Mouse (Mus musculus) embryonic facial prominence, embryonic 14.5 days (tissue): ENCODE data around the gene Eef1b2. TPM values are rescaled to one million over a fixed set of nuclear protein-coding genes. Genes with fewer than 3 reads are reported as not detected.
"Not testable (repeated sequence)": the region's sequence is repeated elsewhere in the genome, so short reads cannot be mapped to it uniquely, and the experiment has no call there.

Source experiments
- ATAC-seq: fragments of 200-750 bp; cut with Nextera tagmentation; 2 replicates; pipeline ENCODE4 v1.8.0; 2017; ENCODE audit warnings: low read depth, moderate number of reproducible peaks, moderate TSS enrichment
- DNase-seq: peaks from one replicate; pipeline ENCODE4 v3.0.0-alpha.2; 2015; ENCODE audit warnings: low spot score
- H3K27ac ChIP-seq: fragments of 300-500 bp; sonication (generic); replicated peaks from 2 replicates; pipeline ENCODE4 v1.5.1; 2014; ENCODE audit warnings: low read depth, mild to moderate bottlenecking, low read length, moderate library complexity
- H3K27me3 ChIP-seq: fragments of 300-500 bp; sonication (generic); replicated peaks from 2 replicates; pipeline ENCODE4 v1.6.1; 2014; ENCODE audit warnings: low read length; ENCODE audit not compliant: control insufficient read depth, insufficient read depth
- H3K36me3 ChIP-seq: fragments of 300-500 bp; sonication (generic); 2 replicates; pipeline ENCODE4 v1.6.1; 2014; ENCODE audit warnings: low read length, mixed read lengths; ENCODE audit not compliant: control insufficient read depth, insufficient read depth
- H3K4me1 ChIP-seq: fragments of 300-500 bp; sonication (generic); 2 replicates; pipeline ENCODE4 v1.6.1; 2014; ENCODE audit warnings: antibody characterized with exemption, low read length; ENCODE audit not compliant: control insufficient read depth, insufficient read depth
- H3K4me2 ChIP-seq: fragments of 300-500 bp; sonication (generic); 2 replicates; pipeline ENCODE4 v1.6.1; 2014; ENCODE audit warnings: low read depth, mild to moderate bottlenecking, low read length, moderate library complexity, mixed read lengths
- H3K4me3 ChIP-seq: fragments of 300-500 bp; sonication (generic); 2 replicates; pipeline ENCODE4 v1.5.1; 2014; ENCODE audit warnings: low read depth, mild to moderate bottlenecking, low read length
- H3K9ac ChIP-seq: fragments of 300-500 bp; sonication (generic); 2 replicates; pipeline ENCODE4 v1.6.1; 2014; ENCODE audit warnings: low read depth, mild to moderate bottlenecking, low read length, moderate library complexity, mixed read lengths
- H3K9me3 ChIP-seq: fragments of 300-500 bp; sonication (generic); 2 replicates; pipeline ENCODE4 v1.6.1; 2016; ENCODE audit warnings: low read length; ENCODE audit not compliant: control insufficient read depth
- WGBS: fragments of 180-500 bp; shearing (Covaris S2); extraction: QIAGEN DNeasy Blood & Tissue Kit; methylation state at CpG from one replicate; pipeline ENCODE4 v1.1.7; 2014; 5-methylcytosine and 5-hydroxymethylcytosine counted together
- polyA plus RNA-seq: library from polyadenylated mRNA; unstranded; fragments of >200 nt; fragmentation: Nextera tagmentation; extraction: Ambion mirVana; gene quantifications from 2 replicates; pipeline ENCODE4 v1.2.1, GENCODE M21; 2014

Eef1b2 gene
- polyA plus RNA-seq = 733 and 744 TPM in 2 replicates

DNA sequence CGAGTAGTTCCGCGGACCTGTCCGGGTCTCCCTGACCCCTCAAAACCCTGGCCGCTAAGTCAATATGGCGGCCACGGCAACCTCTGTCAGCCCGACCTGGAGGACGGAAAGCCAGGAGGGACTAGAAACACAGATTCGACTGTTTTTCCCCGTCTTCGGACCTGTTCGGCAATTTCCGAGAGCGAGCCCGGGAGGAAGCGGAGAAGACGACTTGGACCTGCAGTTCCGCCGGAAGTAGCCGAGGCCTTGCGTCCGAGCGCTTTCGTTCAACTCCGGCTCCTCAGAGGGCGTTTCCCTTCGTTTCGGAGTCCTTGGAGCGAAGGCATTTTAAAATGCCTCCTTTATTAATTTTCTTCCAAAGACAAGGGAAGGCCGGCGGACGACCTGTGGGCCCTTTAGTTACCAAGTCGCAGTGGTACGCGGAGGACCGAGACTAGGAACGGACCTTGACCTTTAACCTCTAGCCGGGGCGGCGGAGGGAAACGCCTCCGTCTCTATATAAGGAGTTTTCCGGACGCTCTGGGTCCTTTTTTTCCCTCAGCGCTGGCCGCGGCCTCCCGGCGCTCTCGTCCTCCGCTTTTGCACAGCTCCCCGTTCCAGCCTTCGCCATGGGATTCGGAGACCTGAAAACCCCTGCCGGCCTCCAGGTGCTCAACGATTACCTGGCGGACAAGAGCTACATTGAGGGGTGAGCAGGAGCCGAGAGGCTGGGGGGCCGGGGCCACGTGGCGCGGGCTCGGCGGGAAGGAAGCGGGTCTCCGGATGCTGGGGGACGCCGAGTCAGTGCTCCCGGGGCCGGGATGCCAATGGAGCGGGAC, at the start of gene Eef1b2, which contains the start of gene Ndufs1:
Eef1b2 (plus strand) TSS at position 222 of the 818 bp plus-strand sequence.
Ndufs1 (minus strand) TSS at position 230 of the 818 bp plus-strand sequence.
- Histone ChIP-seq H3K4me3 (peak within 1 kb of the TSS; percentile 98), H3K36me3 (peaks cover 37% of the 10 kb centered on the region), H3K4me2 (peak within 1 kb of the TSS; percentile 90), H3K9me3 (no peaks in the 10 kb centered on the region), H3K9ac (peak within 1 kb of the TSS; percentile 96), H3K27me3 (no peaks in the 10 kb centered on the region), H3K27ac (peak within 1 kb of the TSS; percentile 92), H3K4me1 (peaks cover 15% of the 10 kb centered on the region; the same call in 1 of the 2 replicates)
- ATAC-seq (peak; percentile 92), DNase-seq (peak; percentile 99)
- WGBS = 0% methylated on average over 63 of the region's 72 CpGs

DNA sequence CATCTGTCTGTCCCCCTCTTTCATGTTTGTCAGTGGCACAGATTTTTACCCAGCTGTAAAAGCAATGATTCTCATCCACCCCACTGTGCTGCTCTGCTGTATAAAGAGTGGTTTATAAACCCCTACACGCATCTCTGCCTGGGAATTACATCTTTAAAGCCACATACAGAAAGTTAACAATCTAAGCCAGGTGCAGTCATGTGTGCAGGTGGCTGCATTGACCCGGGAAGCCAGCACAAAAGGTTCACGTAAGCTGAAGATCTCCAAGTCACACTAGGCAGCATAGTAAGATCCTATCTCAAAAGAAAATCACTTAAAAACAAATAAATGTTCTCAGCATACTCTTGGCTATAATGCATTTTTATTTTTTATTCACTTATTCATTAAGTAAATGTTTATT, 47.4 kb upstream of the Eef1b2 start:
- H3K9ac ChIP-seq = 0 out of 2 replicates have a peak overlapping the region, but pooled peaks have one; percentile 22
- H3K36me3 ChIP-seq = peaks cover 15% of the 10 kb centered on the region; the same call in 1 of the 2 replicates
- 0 out of 2 replicates have a peak, but pooled peaks cover 2% of the 10 kb centered on the region for H3K4me1 ChIP-seq
- H3K27me3 ChIP-seq = no peaks in the 10 kb centered on the region
- no peak for DNase-seq
- WGBS = 53% methylated on average over 3 of the region's 3 CpGs
- no peak overlapping the region for H3K27ac ChIP-seq
- no peak for ATAC-seq
- peak overlapping the region; percentile 52 for H3K4me2 ChIP-seq
- peaks cover 3% of the 10 kb centered on the region; the same call in 1 of the 2 replicates for H3K9me3 ChIP-seq
- H3K4me3 ChIP-seq = peak overlapping the region; percentile 19; the same call in 1 of the 2 replicates

DNA sequence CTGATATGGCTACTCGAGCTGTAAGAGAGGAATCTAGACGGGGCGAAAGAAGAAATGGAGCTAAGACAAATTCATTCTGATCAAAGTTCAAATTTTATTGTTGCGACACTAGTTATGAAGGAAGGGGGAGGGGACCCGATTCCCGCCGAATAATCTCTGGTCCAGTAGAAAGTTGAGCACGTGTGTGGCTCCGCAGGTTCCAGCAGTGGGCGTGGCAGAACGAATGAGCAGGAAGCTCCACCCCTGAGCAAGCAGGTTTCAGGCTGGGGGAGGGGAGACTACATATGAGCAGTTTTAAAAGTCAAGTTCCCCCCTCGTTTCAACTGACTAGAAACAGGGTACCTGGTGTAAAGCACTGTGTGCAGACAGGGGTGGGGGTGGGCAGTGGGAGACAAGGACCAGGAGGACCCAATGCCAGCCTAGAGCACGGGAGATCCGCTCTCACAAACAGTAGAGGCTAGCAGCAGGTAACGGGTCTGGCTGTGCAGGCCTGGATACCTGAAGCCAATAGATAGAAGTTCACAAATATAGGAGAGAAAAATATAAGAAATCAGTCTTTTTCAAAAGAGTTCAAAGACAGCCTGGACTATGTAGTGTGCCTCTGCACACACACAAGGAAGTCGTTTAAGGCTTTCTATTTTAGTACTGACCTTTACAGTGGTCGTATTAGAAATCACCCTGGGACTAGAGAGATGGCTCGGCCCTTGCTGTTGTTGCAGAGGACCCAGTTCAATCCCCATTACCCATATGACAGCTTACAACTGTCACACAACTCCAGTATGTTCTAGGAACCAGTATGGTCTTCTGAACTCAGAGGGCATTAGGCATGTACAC, 46.6 kb upstream of the Eef1b2 start:
- Histone ChIP-seq H3K4me2 (peak overlapping the region; percentile 52), H3K9me3 (peaks cover 3% of the 10 kb centered on the region; the same call in 1 of the 2 replicates), H3K36me3 (peaks cover 14% of the 10 kb centered on the region; the same call in 1 of the 2 replicates), H3K4me3 (peak overlapping the region; percentile 19), H3K9ac (0 out of 2 replicates have a peak overlapping the region, but pooled peaks have one; percentile 19), H3K27me3 (no peaks in the 10 kb centered on the region), H3K4me1 (0 out of 2 replicates have a peak, but pooled peaks cover 2% of the 10 kb centered on the region), H3K27ac (no peak overlapping the region)
- DNase-seq (peak; percentile 6), ATAC-seq (peak; percentile 78)
- WGBS = 21% methylated on average over 18 of the region's 18 CpGs

DNA sequence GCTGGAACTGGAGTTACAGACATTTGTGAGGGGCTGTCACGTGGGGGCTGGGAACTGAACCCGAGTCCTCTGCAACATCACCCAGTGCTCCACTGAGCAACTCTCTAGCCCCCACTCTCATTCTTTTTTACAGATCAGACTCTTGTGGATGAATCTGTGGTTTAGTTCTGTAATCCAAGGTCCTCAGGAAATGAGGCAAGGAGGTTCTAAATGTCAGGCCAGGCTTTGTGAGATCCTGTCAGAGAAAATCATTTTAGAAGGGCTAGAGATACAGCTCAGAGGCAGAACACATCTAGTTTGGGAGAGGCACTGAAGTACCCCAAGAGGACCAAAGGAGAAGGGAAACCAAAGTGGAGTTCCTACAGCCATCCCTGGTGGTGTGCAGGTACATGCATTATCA, 45.7 kb upstream of the Eef1b2 start:
- WGBS = 86% methylated on average over 2 of the region's 2 CpGs
- H3K27ac ChIP-seq = no peak overlapping the region
- 0 out of 2 replicates have a peak, but pooled peaks cover 2% of the 10 kb centered on the region for H3K4me1 ChIP-seq
- no peak overlapping the region for H3K9ac ChIP-seq
- no peak overlapping the region for H3K4me2 ChIP-seq
- DNase-seq (no peak), ATAC-seq (no peak)
- H3K27me3 ChIP-seq = no peaks in the 10 kb centered on the region
- H3K36me3 ChIP-seq = 0 out of 2 replicates have a peak, but pooled peaks cover 6% of the 10 kb centered on the region
- H3K9me3 ChIP-seq = peaks cover 3% of the 10 kb centered on the region; the same call in 1 of the 2 replicates
- no peak overlapping the region for H3K4me3 ChIP-seq

DNA sequence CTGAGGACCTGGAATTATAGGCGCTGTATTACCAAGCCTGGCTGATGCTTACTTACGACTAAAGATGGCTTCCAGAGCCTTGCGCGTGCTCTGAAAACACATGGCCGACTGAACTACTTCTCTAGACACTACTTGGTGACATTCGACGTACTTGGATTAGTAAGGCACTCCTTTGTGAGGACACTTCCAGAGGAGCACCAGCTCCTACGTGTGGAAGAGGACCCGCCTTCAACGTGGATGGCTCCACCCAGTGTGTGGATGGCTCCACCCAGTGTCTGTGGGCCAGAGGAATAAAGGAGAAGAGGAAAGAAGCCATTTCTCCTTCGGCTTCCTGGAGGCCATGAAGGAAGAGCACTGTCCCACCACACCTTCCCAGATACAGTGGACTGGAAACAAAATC, 44.9 kb upstream of the Eef1b2 start:
- H3K4me1 ChIP-seq = 0 out of 2 replicates have a peak, but pooled peaks cover 2% of the 10 kb centered on the region
- 88% methylated on average over 11 of the region's 11 CpGs for WGBS
- ATAC-seq = no peak

DNA sequence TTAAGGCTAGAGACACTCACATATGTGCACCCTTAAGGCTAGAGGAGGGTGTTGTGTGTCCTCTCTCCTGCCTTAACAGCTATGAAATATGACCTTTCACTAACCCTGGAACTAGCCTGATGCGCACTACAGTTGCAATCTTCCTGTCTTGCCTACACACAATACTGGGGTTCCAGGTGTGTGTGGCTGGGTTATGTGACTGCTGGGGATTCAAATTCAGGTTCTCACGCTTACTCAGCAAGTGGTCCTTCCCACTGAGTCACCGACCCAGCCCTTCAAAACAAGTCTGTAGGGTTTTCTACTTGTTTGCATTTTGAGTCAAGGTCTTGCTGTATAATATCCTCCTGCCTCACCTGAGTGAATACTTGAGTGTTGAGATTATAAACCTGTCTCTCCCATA, 42.1 kb upstream of the Eef1b2 start:
- Histone ChIP-seq H3K9me3 (no peaks in the 10 kb centered on the region), H3K27ac (no peak overlapping the region), H3K4me2 (no peak overlapping the region), H3K36me3 (peaks cover 11% of the 10 kb centered on the region; the same call in 1 of the 2 replicates), H3K4me3 (no peak overlapping the region), H3K4me1 (no peaks in the 10 kb centered on the region), H3K27me3 (no peaks in the 10 kb centered on the region), H3K9ac (no peak overlapping the region)
- ATAC-seq (no peak), DNase-seq (no peak)
- 79% methylated on average over 3 of the region's 3 CpGs for WGBS

More for the DNA sequence above, 44.9 kb upstream of the Eef1b2 start:
- Histone ChIP-seq H3K4me3 (no peak overlapping the region), H3K27me3 (no peaks in the 10 kb centered on the region), H3K9ac (no peak overlapping the region), H3K4me2 (no peak overlapping the region), H3K9me3 (peaks cover 3% of the 10 kb centered on the region; the same call in 1 of the 2 replicates), H3K27ac (no peak overlapping the region), H3K36me3 (no peaks in the 10 kb centered on the region)
- no peak for DNase-seq

DNA sequence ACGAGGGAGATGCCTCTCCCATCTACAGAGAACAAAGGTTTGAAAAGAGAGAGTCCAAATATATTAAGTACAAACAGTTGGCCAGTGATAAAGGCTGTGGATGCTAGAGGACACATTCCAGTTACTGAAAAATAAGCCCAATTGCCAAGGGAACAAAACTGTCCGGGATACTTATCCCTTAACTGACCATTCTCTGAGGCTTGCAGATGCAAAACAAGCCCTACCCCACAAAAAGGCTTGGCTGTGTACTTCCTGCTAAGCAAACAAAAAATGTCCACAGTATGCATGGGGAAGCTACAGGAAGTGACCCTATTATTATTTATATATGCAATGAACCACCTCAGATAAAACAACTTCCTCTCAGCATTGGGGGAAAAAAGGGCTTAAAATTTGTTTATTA, 38.7 kb upstream of the Eef1b2 start:
- DNase-seq = no peak
- Histone ChIP-seq H3K9ac (no peak overlapping the region), H3K27me3 (no peaks in the 10 kb centered on the region), H3K4me3 (no peak overlapping the region), H3K27ac (no peak overlapping the region), H3K36me3 (peaks cover 43% of the 10 kb centered on the region), H3K4me2 (no peak overlapping the region), H3K9me3 (no peaks in the 10 kb centered on the region), H3K4me1 (no peaks in the 10 kb centered on the region)
- WGBS = 86% methylated on average over 2 of the region's 2 CpGs
- no peak for ATAC-seq

DNA sequence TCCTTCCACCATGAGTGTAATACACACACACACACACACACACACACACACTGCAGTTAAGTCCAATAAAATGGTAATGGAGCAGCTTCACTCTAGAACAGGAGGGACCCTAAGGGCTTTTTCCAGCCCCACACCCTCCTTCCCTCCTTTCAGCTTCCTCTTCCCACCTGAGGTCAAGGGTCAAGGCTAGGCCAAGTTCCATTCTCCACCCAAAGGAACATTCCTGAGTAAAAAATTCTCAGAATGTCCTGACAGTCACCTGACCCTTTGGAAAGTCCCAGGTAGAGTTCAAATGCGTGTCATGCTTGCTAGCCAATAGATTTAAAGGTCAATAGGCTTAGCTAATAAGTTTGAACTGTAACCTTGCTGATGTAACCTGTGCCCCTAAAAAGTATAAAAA, 38.0 kb upstream of the Eef1b2 start:
- not testable (repeated sequence) for ATAC-seq, H3K27ac ChIP-seq, H3K27me3 ChIP-seq, H3K9ac ChIP-seq, H3K4me3 ChIP-seq, H3K4me1 ChIP-seq, H3K9me3 ChIP-seq, H3K4me2 ChIP-seq, DNase-seq
- 89% methylated on average over 1 of the region's 1 CpGs for WGBS
- peaks cover 49% of the 10 kb centered on the region for H3K36me3 ChIP-seq
